Mouse (Mus musculus) heart, embryonic 12.5 days (tissue): ENCODE results near the gene Car6. TPM values are rescaled to one million over a fixed set of nuclear protein-coding genes. Genes with fewer than 3 reads are reported as not detected.

Source experiments
- polyA plus RNA-seq: library from polyadenylated mRNA; unstranded; fragments of >200 nt; fragmentation: Nextera tagmentation; extraction: Ambion mirVana; gene quantifications from 2 replicates; pipeline ENCODE4 v1.2.1, GENCODE M21; 2016

Gene Car6
- polyA plus RNA-seq, 1 experiment from 2014 or later = not detected

Other genes starting within 250 kb of the Car6 start
- gene Spsb1, start 246.3 kb downstream of the Car6 start, polyA plus RNA-seq = 5.4 and 5.7 TPM in 2 replicates
- gene H6pd, start 192.3 kb downstream of the Car6 start, polyA plus RNA-seq = 11.4 and 12.7 TPM in 2 replicates
- gene Gpr157, start 114.0 kb downstream of the Car6 start, polyA plus RNA-seq = 2.1 and 2.2 TPM in 2 replicates
- 1.2 and 1.7 TPM in 2 replicates for gene Slc2a5, start 82.0 kb downstream of the Car6 start, polyA plus RNA-seq
- not detected in 2 replicates for gene Slc2a7, start 52.4 kb downstream of the Car6 start, polyA plus RNA-seq
- gene Eno1, start 35.4 kb upstream of the Car6 start, polyA plus RNA-seq = 2,142 and 2,173 TPM in 2 replicates
- 29.5 and 37.9 TPM in 2 replicates for gene Rere, start 80.3 kb upstream of the Car6 start, polyA plus RNA-seq